Mouse (Mus musculus): ENCODE results near the gene Echdc3.

Gene Echdc3

GRCm38 (mm10) chr2:6165771-6166170, 47.1 kb downstream of the Echdc3 start:
- no peak for DNase-seq

DNA sequence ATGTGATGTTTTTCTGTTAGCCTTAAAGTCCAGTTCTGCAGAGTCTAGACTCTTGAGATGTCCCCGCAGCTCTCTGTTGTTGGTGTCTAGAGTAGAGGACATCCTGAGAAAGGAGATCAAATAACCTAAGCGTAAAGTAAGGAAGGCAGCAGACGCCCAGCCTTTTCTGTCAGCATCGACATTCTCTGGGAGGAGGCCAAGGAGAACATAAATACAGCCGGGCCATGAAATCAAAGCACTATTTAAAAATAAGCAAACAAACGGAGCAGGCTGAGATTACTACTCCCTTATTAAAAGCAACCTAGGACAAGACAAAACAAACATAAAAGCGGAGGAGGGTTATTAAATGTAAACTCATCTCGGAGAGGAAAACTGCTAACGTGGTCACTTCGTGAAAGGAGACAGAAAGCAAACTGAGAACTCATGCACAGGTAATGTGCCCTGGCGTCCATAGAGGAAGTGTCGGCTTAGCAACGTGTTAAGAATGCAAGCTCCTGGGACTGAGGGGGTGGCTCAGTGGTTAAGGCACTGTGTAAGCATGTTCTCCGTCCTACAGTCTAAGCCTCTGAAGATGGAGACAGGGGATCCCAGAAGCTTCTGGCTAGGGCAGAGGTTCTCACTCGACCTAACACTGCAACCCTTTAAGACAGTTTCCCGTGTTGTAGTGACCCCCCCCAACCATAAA, 48.1 kb downstream of the Echdc3 start:
- DNase-seq: no peak

GRCm38 (mm10) chr2:6162366-6163040, 50.3 kb downstream of the Echdc3 start:
- peak in 1 of 2 experiments; percentile 63 for DNase-seq

DNA sequence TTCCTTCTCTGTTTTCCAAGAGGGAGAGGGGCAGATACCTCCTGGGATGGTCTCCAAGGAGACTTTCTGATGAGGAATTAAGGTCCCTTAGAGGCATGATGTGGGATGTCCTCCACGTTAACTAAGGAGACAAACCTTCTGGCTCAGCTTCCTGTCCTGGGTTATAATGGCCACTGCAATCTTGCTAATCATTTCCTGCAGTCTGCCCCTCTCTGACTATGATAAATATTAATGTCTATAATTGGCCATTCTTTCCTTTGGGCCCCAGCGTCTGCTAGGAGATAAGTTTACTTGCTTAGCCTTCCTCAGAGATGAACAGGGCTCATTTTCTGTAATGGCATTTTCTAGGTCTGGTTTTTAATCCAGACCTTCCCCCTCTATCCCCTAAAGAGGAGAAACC, 53.1 kb downstream of the Echdc3 start:
- DNase-seq: no peak

- no peak for DNase-seq
Observed at GRCm38 (mm10) chr2:6159219-6159618, 53.6 kb downstream of the Echdc3 start.

DNA sequence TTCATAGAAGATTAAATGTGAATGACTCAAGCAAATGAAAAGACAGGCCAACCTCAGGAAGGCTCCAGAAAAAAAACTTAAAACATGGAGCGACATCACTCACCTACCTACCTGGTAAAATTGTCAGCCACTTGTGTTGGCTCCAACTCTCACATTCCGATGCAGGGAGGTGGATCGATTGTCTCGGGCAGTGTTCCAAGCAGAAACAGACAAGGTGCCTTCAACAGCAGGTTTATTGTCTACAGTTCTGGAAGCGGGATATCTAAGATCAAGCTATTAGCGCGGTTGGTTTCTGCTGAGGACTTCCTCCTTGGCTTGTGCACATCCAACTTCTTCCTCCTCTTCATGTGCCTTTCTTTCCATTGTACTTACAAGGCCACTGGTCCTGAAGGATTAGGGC, 55.2 kb downstream of the Echdc3 start:
- DNase-seq: no peak

- DNase-seq: no peak
Observed at GRCm38 (mm10) chr2:6157208-6157607, 55.6 kb downstream of the Echdc3 start.

DNA sequence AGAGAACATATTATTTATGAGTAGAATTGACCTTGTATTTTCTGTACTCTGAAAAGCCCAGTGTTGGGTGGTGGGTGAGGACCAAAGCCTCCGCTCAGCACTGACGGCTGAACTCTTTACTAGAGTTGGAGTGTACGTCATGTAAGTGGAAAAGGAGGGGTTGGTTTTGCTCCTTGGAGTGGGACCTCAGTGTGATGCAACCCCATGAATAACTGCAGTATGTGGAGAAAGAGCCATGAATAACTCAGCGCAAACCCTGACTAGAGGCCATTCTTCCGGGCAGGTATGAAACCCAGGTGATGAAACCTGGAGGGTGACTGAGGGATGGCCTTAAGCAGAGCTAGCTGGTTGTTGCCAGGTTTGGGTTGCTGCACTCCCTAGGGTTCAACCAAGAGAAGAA, 63.0 kb downstream of the Echdc3 start:
- no peak for DNase-seq

GRCm38 (mm10) chr2:6146901-6147300, 65.9 kb downstream of the Echdc3 start:
- no peak for DNase-seq

DNA sequence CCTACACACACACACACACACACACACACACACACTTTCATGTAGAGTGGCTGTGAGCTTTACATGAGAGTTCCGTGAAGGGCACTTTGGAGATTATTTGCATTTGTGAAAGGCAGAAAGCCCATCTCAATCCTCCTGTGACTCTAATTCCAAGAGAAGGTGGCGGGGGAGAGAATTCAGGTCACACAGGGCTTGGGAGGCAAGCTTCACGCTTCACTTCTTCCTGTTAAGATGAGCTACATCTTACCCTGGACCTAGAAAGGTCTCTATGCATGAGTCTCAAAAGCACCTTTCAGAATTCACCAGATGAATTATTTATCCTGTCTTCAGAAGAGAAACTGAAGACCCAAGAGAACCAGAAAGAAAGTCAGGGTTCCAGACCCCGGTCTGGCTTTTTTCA, 66.6 kb downstream of the Echdc3 start:
- no peak for DNase-seq

- DNase-seq: peak in 1 of 2 experiments; percentile 51
Observed at GRCm38 (mm10) chr2:6145611-6146010, 67.2 kb downstream of the Echdc3 start.

DNA sequence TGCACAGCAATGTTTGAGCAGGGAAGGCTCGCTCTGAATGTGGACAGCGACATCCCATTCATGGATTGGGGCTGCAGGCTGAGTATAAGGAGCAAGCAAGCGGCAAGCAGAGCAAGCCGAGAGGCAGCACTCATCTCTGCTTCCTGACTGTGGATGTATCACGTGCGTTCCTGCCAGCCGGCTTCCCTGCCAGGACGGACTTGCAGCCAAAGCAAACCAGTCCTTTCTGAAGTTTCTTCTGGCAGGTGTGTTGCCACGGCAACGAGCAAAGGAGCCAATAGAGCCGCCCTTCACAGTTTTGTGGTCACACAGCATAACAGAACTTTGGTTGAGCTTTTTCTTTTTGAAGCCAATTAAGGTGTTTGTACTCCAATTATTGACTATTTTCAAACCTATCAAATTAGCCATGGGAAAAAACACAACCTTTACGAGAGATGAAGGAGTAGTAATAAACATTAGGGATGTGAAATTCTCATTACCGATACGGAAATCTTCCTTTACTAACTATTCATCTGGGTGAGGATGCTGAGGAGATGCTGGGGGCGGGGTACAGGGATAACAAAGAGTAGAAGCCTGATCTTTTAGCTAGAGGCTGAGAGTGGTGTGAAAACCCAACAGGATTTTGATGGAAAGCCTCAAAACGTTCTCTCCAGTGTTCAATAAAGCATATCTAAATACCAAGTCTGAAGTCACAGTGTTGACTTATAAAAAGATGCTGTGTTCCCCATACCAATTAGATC, 69.7 kb downstream of the Echdc3 start:
- peak; percentile 46 to 67 for DNase-seq

- no peak for DNase-seq
Observed at GRCm38 (mm10) chr2:6140572-6141161, 72.2 kb downstream of the Echdc3 start.
